Mouse (Mus musculus): ENCODE results near the gene E130114P18Rik. TPM values are rescaled to one million over a fixed set of nuclear protein-coding genes. Genes with fewer than 3 reads are reported as not detected.

E130114P18Rik gene
- total RNA-seq, 2 experiments from 2014 or later, result 1.2 to 1.4 TPM

- DNase-seq (ENCODE audit: low spot score in 2 of 2), result no peak
These were observed 166.5 kb downstream of the E130114P18Rik start for GRCm38 (mm10) chr4:97611251-97611847.

- no peak for DNase-seq (ENCODE audit: low spot score in 2 of 2)
These were observed 167.8 kb downstream of the E130114P18Rik start for GRCm38 (mm10) chr4:97609831-97610727.

DNA sequence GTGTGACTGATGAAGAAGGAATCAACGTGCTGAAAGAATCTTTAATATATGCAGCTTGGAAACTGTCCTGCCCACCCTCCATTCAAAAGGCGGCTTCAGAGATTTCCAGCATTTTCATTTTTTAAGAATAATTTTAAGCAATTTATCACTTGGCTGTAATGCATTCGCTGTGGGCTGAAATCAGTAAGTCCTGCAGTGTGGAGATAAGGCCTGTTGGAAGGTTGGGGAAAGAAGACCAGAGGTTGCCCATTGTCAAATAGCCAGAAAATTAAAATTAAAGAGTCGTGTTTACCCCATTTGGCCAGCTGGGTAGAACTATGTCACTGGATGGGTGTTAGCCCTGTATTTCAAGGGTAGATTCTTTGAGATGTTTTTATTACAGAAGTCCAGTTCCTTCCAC is 168.5 kb downstream of the E130114P18Rik start:
- no peak for DNase-seq (ENCODE audit: low spot score in 2 of 2)

DNA sequence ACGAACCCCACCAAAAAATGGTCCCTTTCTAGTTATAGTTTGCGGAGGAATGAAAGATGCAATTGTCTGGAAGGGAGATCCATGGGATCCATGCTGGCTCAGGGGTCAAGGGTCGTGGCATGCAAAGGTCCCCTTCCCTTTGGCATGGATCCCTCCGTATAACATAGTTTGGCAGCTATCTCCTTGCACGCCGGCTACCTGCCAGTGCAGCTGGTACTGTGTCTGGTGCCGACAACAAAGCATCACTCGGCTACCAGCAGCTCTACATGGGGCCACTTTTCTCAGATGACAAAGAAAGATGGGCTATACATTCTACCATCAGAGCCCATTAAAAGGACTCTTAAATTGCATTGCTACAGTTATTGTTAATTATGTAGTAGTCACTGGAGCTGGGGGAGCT is 169.2 kb downstream of the E130114P18Rik start:
- DNase-seq (ENCODE audit: low spot score in 2 of 2), result no peak

DNA sequence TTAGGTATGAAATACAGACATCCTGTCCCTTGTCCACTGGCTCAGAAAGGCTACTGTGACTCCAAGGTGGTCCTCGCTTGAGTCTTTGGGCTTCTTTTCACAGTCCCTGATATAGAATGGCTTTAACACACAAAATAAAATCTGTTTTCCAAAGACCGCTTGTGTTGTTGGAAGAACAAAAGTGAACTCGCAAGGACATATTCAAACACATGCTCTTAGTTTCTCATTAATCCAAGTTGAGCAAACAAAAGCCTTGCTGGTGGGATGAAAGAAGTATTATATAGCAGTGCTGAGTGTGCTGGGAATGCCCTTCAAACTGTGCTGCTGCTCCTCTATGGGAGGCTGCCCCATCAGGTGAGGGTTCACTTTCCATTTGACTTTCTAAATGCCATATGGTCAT is 169.7 kb downstream of the E130114P18Rik start:
- DNase-seq (ENCODE audit: low spot score in 2 of 2), result no peak

DNA sequence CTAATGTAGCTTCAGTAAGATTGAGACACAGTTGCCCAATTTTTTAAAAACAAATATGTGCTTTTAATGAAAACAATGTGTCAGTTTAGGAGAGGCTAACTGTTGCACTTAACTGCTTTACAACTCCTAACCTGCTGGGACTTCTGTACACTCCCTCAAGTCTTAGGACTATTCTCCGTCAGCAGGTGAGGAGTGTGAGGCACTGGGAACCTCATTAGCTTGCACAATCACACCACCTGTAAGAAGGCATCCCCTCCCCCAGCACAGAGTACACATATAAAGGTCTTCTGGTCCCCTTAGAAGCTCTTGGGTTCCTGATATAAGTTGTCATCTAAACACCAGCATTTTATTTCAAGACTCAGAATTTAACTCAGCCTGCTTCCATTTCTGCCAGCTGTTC is 170.7 kb downstream of the E130114P18Rik start:
- no peak for DNase-seq (ENCODE audit: low spot score in 2 of 2)

GRCm38 (mm10) chr4:97606524-97606923 is 171.4 kb downstream of the E130114P18Rik start:
- no peak for DNase-seq (ENCODE audit: low spot score in 2 of 2)

- no peak for DNase-seq (ENCODE audit: low spot score in 2 of 2)
These were observed 175.3 kb downstream of the E130114P18Rik start for GRCm38 (mm10) chr4:97602579-97602978.

GRCm38 (mm10) chr4:97600875-97601835 is 176.7 kb downstream of the E130114P18Rik start:
- DNase-seq (ENCODE audit: low spot score in 2 of 2), result no peak

DNA sequence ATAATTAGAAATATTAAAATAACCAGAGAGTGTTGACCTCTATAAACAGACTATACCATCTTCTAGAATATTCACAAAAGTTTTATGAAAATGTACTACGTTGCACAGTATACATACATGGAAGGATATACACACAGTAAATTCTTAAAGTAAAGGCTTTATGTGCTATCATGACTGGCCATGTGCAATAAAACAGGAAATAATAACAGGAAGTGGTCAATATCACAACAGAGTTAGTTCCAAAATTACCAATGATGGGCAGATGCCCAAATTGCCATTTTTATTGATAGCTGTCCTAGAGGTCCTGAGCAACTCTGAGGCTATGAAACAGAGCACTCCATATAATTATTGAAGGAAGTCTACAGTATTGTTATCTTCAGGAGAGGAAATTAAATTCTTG is 180.4 kb downstream of the E130114P18Rik start:
- no peak for DNase-seq (ENCODE audit: low spot score in 2 of 2)

- DNase-seq (ENCODE audit: low spot score in 2 of 2), result no peak
These were observed 181.5 kb downstream of the E130114P18Rik start for GRCm38 (mm10) chr4:97596348-97596747.

DNA sequence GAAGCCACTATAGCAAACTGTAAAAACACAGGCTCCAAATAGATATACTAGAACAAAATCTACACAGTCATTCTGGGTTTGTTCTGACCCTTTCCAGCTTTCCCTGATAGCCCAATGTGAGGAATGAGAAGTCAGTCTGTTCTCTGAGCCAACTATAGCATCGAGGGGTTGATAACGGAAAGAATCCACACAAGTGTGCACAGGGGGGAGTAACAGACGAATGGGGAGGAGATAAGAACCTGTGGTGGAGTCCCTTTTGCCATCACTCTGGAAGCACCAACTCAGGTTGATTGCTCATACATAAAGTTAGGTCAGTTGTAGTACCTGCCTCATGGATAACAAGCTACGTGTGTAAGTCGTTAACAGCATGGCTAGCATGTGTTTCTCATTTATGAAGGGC is 184.0 kb downstream of the E130114P18Rik start:
- no peak for DNase-seq (ENCODE audit: low spot score in 2 of 2)

- no peak for DNase-seq (ENCODE audit: low spot score in 2 of 2)
These were observed 188.1 kb downstream of the E130114P18Rik start for GRCm38 (mm10) chr4:97589790-97590189.

GRCm38 (mm10) chr4:97587412-97588010 is 190.4 kb downstream of the E130114P18Rik start:
- no peak for DNase-seq (ENCODE audit: low spot score in 2 of 2)

DNA sequence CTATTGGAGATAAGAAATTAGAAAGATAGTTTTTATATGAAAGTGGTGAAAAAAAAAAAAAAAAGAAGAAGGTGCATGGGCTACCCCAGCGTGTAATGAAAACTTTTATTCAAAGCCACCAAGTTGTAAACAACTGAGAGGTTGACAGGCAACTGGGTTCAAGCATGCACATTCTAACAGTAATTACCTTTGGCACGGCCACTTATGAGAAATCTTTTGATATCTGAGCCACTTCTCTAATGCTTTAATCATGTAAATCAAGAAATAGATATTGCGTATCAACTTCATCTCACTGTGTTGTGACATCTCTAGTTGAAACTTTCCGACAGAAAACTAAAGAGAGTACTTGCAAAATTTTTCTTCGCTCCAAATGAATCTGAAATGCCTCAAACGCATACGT is 192.7 kb downstream of the E130114P18Rik start:
- DNase-seq (ENCODE audit: low spot score in 2 of 2), result no peak

DNA sequence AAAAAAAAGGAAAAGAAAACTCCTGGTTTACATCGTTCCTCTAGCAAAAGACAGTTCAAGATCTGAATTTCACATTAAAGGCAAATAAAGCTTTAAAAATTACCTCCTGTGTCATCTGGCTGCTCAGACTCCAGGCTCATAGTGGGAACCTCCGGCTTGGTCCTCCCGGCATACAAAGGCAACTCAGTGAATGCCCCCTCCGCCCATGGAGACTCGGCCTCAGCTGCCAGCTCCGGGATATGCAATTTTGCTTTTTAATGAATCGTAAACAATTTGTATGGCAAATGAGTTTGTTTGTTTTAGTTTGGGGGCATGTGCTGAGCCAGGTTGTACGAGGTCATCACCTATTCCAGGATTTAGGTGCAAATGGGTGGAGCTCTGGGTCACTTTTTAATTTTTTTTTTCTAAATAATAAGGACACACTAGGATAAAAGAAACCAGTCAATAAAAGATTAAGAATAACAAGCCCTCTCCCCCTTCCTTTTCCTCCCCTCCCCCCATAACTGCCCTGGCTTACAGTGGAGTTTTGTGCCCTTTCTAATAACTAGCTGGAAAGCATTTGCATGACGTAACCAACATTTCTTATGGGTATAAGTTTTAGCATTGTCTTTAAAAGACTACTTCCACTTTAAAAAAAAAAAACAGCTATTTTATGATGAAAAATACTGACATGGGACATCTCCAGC is 193.3 kb downstream of the E130114P18Rik start:
- DNase-seq (ENCODE audit: low spot score in 2 of 2), result no peak

DNA sequence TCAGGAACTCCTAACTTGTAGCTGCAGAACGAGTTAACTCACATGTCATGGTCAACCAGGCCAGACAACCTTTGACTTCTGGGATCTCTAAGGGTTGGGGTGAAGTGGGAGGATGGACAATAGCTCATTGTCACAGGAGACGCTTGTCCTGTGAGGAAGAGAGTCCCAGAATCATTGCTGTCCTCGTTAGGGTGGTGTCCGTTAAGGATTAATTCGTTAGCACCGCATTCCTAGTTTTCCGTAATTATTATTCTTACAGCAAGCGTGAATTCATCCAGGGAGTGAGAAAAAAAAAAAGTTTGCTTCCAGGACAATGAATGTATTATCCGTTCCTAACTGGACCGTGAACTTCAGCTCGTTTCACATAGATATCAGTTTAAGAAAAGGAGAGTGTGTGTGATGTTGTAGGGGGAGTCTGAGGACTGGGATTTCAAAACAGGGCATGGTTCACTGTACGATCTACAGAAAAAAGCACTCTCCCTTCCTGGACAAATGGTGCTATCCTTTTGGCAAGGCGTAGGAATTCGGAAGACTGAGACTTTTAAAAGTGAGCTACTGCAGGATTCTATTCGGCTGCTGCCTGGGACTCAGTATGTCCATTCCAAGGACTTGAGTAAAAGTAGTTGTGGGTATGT is 195.0 kb downstream of the E130114P18Rik start:
- DNase-seq (ENCODE audit: low spot score in 2 of 2), result no peak

DNA sequence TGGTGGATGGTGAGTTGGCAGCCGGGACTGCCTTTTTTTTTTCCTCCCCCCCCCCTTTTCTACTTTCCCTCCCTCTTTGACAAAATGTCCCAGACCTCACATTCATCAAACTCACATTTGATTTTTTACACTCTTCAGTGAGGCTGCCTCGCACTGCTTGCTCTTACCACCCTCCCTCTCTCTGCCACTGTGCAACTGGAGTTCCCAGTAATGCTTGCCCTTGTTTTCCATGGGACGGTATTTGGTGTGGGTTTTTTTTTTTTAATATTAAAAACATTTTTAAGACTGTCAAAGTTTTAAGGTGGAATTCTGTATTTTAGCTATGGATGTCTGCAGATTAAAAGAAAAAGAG is 195.8 kb downstream of the E130114P18Rik start:
- DNase-seq (ENCODE audit: low spot score in 2 of 2), result no peak

DNA sequence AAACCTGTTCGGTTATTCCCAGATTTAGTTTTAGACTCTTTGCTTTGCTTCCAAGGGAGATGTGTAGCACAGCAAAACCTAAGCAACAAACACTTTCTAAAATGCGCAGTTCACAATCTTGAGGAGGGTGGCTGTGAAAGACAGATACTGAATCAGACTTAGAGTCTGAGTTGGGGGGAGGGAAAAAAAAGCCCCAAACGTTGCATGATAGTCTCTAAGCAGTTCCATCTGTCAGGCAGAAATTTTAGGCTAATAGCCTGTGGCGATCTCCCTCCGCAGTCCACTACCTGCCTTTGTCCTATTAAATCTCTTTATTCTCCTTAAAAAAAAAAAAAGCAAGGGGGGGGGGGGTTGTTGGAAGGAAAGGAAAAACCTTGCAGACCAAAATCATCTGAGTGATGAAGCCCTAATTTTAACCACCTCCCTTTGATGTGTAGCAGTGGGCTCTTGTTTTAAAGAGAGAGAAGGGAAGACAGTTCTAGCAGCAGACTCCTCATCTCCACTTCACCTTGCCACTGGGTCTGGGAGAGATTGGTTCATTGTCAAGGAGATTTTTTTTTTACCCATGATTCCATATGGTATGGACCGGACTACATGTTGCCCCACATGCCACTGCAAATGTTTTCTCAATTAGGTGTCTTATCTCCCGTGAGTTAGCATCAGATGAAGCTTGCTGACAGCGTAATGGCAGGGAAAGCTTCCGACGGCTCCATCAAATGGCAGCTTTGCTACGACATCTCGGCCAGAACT is 196.4 kb downstream of the E130114P18Rik start:
- no peak for DNase-seq (ENCODE audit: low spot score in 2 of 2)

Data from adrenal gland, postnatal 4 days (tissue).